Mouse (Mus musculus) hindlimb bud, embryonic 11.5 days (tissue): ENCODE results near the gene Rassf8.
A peak's percentile ranks its signal among the peaks of the same experiment; 100 is the strongest.

ENCODE experiments used
- DNase-seq: peaks from one replicate; pipeline ENCODE4 v3.0.0-alpha.2; 2012; ENCODE audit warnings: low read depth, low spot score; ENCODE audit errors: extremely low spot score

Gene Rassf8

GRCm38 (mm10) chr6:145746132-145746849, at the start of gene Rassf8:
Gene Rassf8 (plus strand): TSS chr6:145746748.
- DNase-seq, result peak; percentile 73

GRCm38 (mm10) chr6:145701021-145701540, 45.5 kb upstream of the Rassf8 start:
- DNase-seq, result no peak

GRCm38 (mm10) chr6:145703667-145704066, 42.9 kb upstream of the Rassf8 start:
- no peak for DNase-seq

DNA sequence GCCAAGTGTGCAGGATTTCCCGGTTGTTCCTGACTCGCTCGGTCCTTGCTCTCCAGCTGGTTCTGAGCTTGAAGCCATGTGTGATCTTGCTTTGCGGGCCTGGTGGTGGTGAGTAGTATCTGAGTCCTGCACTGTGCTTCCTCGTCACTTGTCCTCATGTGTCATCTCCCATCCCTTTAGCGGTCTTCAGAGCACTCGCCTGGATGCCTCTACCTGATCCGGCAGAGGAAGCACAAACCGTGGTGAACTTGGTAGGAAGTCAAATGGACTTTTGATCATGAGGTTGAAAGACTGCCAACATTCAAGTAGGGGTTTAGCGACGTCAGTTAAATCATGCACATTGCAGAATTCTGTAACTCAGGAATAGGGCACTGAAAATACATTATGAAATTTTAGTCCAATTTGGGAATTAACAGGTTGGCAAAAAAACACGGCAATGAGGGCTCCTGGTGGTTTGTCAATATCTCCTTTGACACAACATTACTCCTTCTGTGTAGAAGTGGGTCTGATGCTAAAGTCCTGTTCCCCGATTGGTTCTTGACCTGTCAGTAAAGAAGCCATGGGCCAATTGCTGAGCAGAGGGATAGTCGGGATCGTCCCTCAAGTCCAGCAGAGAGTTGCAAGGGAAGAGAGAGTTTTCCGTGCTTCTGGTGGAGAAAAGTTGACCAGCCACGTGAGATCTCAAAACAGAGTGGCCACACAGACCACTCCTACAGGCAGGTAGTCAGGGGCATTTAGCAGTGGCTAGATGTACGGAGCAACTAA, 36.4 kb upstream of the Rassf8 start:
- no peak for DNase-seq

DNA sequence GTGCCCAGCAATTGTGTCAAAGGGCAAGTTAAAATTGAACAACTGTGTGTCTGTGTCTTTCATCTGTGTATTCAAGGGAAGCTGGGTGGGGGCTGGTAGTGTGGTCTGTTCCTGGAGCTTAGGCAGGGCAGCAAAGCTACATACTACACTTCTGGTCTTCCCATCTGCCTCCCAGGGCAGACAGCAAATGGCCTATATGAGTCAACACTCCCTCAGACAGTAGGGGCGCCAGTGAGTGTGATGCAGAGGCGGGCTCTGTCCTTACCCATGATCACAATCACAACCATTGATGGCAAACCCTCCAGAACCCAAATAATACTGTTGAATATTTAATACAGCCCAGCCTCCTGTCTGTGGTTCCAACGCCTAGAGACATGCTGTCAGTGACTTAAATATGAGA, 35.8 kb upstream of the Rassf8 start:
- no peak for DNase-seq

DNA sequence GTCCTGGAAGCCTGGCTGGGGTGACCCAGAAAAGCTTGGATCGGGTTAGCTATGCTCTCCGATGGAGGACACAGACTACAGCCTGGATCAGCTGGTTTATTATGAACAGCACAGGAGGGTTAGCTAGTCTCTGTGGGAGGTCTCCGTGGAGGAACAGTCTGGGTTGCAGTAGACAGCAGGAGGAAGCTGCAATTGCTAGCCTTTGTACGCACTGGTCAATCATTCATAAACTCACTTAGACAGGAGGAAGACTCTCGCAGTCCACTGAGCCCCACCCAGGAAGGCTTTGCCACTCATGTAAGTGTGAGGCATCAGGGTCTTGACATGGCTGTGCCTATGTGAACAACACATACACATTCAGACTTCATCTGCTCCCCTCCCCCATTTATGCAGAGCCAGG, 35.2 kb upstream of the Rassf8 start:
- no peak for DNase-seq

DNA sequence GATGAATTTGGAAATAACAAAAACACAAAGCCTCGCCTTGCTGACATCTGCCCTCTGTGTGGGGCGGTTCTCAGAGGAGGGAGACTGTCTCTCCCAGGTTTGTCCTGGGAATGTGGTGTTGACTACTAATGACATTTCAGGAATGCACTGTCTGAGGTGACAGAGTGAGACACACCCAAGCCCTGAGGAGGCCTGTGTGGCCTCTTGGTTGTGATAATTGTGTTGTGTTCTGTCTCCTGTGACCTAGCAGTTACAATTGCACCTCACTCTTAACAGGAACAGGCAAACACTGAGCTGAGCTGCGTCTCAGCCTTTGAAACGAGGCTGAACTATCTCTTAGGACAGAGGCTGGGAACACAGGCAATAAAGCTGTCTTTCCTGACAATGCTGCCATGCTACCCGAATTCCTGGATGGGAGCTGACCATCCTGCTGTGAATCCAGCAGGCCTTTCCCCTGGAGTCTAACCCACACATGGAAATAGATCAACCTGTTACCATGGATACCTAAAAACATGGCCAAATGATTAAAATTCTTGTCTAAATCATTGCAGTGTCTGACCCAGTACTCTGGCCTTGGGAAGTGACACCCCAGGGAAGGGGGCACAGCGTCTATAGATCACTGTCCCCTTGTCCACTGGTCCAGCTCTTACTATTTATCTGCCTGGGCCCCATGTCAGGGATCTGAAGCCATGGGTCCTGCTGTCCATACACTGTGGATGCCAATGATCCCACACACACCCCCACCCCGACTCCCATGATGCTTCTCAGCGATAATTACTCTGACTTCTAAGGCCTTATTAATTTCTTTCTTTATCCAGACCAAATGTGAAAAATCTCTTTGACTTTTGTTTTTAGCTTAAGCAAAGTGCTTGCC, 33.1 kb upstream of the Rassf8 start:
- DNase-seq, result no peak

DNA sequence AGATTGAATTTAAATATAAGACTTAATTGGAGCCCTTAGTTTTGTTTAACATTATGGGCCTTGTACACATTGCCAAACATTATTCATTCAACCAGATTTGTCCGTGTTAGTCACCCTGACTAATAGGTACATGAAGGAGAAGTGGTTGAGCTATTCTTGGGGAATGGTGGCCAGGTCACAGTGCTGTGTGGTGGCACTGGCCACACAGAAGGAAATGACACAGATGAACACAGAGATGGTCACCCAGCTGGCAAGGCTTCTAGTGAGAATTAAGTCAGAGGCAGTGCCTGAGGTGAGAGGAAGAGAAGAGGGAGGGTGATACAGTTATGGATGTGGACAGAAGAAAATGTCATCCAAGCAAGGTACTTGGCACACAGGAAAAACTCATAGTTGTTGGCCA, 32.4 kb upstream of the Rassf8 start:
- DNase-seq, result no peak

- no peak for DNase-seq
Observed at GRCm38 (mm10) chr6:145722596-145722995, 24.0 kb upstream of the Rassf8 start.

GRCm38 (mm10) chr6:145723131-145723863, 23.3 kb upstream of the Rassf8 start:
- DNase-seq, result no peak

- no peak for DNase-seq
Observed at GRCm38 (mm10) chr6:145725849-145726248, 20.7 kb upstream of the Rassf8 start.

GRCm38 (mm10) chr6:145726986-145727385, 19.6 kb upstream of the Rassf8 start:
- DNase-seq, result no peak

GRCm38 (mm10) chr6:145732868-145733267, 13.7 kb upstream of the Rassf8 start:
- DNase-seq, result no peak

GRCm38 (mm10) chr6:145733276-145733675, 13.3 kb upstream of the Rassf8 start:
- DNase-seq, result no peak

DNA sequence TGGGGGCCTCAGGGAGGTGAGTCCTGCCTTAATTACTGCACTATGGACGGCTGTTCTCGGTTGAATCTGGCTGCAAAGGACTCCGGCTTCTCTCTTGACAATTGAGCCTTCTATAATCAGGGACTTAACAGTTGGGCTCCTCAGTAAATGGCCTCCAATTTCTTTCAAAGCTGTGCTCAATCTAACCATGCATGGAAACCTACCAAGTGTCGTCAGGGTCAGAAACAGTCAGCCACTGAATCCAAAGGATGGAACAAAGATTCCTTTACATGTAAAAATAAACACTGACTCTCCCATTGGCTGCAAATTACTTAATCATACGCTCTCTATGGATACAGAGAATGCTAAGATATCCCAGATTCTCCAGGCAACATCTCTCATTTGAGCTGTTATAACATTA, 12.6 kb upstream of the Rassf8 start:
- DNase-seq, result no peak

DNA sequence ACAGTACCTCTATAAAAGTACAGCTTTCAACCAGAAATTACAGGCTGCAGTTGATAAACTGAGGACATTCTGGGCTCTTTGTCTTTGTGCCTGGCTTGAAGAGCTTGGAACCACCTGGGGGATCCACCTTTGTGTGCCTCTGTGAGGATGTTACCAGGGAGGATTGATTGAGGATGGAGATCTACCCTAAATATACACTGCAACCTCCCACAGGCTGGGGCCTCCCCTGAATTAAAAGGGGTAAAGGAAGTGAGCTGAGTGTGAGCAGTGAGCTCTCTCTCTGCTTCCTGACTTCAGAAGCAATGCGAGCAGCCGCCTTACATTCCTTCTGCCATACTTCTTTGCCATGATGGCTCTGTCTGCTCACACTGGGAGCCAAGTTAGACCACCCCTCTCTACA, 10.4 kb upstream of the Rassf8 start:
- DNase-seq, result no peak

DNA sequence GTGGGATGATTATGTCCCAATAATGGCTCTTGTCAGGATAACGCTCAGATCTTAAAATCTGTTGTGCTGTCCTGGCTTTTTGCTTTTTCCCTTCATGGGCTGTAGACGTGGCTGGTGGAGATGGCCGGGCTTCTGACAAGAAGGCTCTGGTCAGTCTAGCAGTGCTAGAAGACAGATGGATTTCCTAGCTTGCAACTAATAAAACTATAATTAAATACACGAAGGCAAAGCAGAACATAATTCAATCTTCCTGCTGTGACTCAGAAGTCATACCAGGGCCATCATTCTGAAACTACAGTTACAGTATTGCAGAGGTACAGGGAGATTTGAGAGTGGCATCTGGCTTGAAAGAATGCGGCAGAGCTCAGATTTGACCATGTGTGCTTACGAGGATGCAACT, 7.3 kb upstream of the Rassf8 start:
- no peak for DNase-seq

DNA sequence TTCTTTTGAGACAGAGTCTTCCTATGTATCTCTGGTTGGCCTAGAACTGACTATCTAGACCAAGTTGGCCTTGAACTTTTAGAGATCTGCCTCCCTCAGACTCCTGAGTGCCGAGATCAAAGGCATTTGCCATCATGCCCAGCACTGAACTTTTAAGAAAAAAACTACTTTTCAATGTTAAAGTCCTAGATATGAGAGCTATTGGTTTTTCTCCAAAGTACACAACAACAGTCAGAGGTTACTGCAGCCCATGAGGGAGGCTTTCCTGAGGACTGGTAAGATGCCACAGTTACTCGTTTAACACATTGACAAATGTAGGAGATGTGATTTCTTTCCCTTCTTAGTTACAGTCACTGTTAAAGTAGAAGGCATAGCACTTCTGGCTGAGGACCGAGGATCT, 6.5 kb upstream of the Rassf8 start:
- no peak for DNase-seq

DNA sequence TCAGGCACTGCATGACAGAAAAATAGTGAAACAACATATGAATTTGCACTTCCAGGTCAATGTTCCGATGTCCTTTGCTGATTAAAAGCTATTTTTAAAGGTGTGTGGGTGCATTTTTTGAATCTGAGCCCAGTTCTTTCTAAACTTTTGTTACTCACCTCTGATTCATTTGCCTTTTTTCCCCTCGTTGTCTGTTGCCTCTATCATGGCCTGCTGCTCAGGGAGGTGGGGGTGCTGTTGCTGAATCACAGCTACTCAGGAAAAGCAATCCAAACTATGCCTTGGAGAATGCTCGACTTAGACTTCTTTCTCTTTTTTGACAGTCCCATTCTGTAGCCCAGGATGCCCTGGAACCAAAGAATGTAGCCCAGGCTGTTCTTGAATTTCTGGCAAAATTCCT, 1.3 kb upstream of the Rassf8 start:
- DNase-seq, result no peak

GRCm38 (mm10) chr6:145746921-145747670, 548 bp downstream of the Rassf8 start:
- no peak for DNase-seq
